Mouse (Mus musculus) mesoderm, embryonic 11.5 days (tissue): ENCODE results near the gene Tmem204.
"Not testable (repeated sequence)": the region's sequence is repeated elsewhere in the genome, so short reads cannot be mapped to it uniquely, and the experiment has no call there.

Experiments
- DNase-seq: peaks from one replicate; pipeline ENCODE4 v3.0.0-alpha.2; 2012; ENCODE audit warnings: low read depth, low spot score

Gene Tmem204

DNA sequence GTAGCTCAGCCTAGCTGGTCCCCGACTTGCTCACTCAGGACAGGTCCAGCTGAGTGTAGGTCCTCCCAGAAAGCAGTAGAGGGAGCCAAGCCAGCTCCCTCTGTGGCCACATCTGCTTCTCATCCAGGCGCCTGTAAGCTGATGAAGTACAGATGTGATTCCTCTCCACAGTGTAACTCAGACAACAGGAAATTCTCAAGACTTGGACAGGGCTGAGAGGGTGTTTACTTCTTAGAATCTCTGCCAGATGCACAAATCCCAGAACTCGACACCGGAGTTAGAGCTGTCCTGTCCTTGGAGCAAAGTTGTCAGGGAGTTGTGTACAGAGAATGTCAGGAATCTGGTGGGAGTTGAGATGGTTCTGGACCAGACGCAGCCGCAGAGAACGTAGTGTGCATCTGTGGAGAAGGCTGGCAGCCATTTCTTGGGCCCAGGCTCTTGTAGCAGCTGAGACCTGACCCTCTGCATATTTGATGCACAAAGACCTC, at the start of gene Tmem204:
Gene Tmem204 (minus strand): TSS at position 148 of the 488 bp plus-strand sequence.
- peak; percentile 88 for DNase-seq

DNA sequence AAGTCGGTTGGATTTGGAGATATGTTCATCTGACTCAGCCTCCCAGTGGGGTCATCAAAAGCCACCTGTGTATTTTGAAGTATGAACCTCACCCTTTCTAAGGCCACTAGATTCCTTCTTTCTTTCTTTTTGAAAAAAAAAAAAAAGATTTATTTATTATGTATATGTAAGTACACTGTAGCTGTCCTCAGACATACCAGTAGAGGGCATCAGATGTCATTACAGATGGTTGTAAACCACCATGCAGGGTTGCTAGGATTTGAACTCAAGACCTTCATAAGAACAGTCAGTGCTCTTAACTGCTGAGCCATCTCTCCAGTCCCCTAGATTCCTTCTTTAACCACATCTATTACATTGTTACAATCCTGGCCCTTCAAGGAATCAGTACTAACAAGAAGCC, 46.7 kb upstream of the Tmem204 start:
- no peak for DNase-seq

- no peak for DNase-seq
These were observed 44.3 kb upstream of the Tmem204 start for GRCm38 (mm10) chr17:25127681-25128080.

DNA sequence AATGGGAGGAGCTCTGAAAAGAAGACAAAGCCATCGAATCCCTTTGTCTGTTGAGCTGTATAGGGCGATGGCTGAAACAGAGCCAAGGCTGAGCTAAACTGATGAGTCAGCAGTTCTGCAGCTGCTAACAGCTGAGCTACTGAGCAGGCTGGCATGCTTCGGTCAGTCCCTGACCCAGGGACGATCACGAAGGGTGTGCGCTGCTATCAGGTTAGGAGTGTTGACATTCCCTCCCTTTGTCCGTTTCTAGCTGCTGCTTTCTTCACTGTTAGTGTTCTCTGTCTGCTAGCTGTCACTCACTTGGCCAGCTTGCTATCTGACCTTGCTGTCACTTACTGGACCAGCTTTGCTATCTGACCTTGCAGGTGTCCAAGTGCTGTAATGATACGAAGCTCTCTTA, 43.7 kb upstream of the Tmem204 start:
- no peak for DNase-seq

DNA sequence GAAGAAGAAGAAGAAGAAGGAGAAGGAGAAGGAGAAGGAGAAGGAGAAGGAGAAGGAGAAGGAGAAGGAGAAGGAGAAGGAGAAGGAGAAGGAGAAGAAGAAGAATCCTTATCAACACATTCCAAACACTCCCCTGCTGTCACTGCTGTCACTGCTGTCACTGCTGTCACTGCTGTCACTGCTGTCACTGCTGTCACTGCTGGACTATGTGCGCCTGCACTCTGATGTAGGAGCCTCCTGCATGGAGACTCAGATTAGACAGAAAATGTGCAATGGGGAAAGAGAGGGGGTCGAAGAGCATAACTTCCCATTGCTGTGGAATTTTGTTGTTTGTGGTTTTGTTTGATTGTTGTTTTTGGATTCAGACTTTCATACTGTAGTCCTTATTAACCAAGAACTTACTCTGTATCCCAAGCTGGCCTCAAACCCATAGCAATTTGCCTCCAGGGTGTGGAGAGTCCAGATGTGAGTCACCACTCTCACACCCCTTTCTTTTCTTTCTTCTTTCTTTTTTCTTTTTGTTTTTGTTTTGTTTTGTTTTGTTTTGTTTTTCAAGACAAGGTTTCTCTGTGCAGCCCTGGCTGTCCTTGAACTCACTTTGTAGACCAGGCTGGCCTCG, 42.2 kb upstream of the Tmem204 start:
- not testable (repeated sequence) for DNase-seq

GRCm38 (mm10) chr17:25123979-25124378, 40.6 kb upstream of the Tmem204 start:
- DNase-seq: no peak

GRCm38 (mm10) chr17:25120406-25120805, 37.0 kb upstream of the Tmem204 start, which contains the start of gene Ptx4:
Ptx4 (plus strand) TSS chr17:25120760.
- DNase-seq: no peak

GRCm38 (mm10) chr17:25117263-25117662, 33.9 kb upstream of the Tmem204 start:
- peak; percentile 50 for DNase-seq

DNA sequence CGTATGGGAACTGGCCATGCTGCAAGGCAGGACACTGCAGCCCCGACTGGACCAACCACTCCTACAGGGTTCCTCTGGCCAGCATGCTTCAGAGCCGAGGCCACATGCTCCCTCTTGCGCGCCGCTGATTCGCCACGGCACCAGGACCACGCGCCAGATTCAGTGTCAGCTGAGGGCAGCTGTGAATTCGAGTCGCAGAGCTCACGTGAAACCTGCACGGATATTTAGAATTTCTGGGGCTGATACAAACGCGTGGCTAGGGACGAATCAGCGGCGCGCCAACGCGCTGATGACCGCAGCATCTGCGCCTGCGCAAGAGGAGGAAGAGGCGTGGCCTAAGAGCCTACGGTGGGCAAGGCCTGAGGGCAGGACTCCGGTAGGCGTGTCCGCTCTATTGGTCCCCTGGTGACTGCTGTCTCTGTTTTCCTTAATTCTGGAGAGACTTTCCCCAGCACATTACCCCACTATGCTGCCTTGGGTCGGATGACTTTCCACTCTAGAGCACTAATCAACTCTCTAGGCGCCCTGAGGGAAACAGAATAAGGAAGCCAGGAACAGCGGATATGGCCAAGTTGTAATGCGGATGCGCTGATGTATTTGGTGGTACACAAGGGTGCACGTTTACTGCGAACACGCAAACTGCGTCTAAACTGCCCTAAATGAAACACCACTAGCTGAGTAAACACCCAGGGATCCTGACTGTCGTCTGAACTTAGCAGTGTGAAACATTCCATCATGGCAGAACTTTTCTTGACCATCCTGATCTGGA, 32.5 kb upstream of the Tmem204 start, which contains the start of gene Telo2:
Gene Telo2 (minus strand): TSS at position 304 of the 769 bp plus-strand sequence.
- DNase-seq: peak; percentile 95

DNA sequence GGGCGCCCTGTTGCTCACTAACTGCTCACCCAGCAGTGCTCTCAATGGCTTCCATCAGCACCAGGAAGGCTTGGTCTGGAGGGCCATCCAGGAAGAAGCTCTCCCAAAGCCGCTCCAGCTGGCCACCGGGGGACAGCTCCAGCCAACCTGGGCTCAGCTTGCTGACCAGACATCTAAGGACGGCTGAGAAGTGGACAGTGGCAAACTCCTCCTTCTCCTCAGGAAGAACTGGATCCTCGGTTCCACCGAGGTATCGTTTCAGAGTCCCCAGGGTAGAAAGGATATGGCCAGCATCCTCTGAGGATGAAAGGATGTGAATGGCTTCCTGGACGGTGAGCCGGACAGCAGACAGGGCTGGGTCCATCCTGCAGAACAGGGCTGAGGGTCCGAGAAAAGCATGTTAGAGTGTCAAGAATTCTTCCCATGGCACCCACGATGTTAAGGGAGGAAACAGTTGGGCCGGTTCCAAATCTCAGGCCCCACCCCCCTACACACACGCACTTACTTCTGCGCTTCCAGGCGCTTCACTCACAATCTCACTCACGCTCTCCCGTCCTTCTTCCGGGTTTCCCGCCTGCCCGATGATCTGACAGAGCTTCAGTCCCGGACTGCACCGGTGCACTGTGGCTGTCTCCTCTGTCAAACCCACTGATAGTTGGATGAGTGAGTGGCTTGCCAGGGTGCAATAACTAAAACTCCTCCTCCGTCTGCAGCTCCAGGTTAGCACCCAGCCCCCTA, 31.7 kb upstream of the Tmem204 start:
- DNase-seq: no peak

DNA sequence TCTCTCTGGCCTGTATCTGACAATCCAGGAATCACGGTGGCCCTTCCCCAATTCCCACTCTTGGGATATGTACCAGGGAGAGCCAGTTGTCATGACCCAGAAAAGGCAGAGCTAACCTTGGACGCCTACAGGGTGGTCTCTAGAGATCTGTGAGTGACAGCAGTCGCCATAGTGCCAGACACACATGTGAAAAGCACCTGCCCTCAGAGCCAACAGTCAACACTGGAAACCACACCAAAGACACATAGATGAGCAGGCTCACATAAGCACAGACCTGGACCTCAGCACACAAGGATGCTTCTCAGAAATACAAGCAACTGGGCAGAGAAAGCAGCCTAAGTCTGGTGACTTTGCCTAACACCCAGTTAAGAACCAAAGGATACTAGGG, 29.0 kb upstream of the Tmem204 start:
- no peak for DNase-seq

GRCm38 (mm10) chr17:25111739-25112422, 28.5 kb upstream of the Tmem204 start:
- DNase-seq: no peak

DNA sequence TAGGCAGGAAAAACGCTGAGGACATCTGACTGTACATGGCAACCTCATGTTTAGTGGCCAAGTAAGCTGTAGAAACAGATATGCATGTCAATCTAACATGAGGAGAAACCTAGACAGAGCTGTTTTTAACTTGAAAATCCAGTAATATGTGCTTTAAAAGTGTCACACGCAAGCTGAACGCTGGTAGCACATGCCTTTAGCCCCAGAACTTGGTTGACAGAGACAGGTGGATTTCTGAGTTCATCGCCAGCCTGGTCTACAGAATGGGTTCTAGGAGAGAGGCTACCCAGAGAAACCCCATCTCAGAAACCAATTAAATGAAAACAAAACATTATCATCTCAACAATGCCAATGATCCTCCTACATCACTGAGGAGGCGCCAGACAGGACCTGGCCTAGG, 27.8 kb upstream of the Tmem204 start:
- DNase-seq: no peak

GRCm38 (mm10) chr17:25110590-25110989, 27.2 kb upstream of the Tmem204 start:
- no peak for DNase-seq

- DNase-seq: peak; percentile 50
These were observed 26.2 kb upstream of the Tmem204 start for GRCm38 (mm10) chr17:25109578-25109977.

GRCm38 (mm10) chr17:25107786-25108185, 24.4 kb upstream of the Tmem204 start:
- no peak for DNase-seq

- no peak for DNase-seq
These were observed 17.9 kb upstream of the Tmem204 start for GRCm38 (mm10) chr17:25101338-25101737.

DNA sequence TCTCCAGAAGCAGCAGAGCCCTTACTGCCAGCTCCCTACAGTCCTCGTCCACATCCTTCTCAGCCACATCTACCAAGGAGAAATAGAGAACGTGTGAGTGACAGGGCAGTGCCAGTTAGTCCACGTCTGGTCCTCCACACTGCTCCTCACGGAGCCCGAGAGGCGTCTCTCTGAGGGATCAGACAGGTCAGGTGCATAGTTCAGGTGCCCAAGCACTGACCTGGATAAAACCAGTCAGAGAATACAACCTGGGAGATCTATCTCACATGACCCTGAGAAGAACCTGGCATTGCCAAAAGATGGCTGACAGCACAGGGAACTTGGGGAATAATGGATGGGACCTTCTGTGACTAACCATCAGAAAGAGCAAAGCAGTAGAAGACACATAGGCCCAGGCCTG, 16.7 kb upstream of the Tmem204 start:
- no peak for DNase-seq

DNA sequence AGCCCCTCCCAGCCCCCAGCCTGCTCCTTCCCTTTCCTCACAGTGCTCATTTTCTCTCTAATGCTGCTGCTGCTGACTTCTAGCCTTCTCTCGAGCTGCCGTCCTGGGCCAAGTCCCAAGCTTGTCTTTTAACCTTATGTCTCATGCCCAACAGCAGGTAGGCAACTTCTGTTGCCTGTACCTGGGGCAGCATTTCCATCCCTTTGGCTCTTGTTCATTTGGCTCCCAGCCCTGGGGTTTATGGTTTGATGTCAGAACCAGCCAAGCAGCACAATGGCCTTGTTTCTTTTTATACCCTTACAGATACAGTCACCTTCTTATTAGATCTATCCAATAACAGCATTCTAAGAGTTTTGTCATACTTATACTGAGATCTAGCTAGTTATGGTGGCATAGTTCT, 12.8 kb upstream of the Tmem204 start:
- no peak for DNase-seq

- DNase-seq: no peak
These were observed 7.1 kb upstream of the Tmem204 start for GRCm38 (mm10) chr17:25090450-25090849.

GRCm38 (mm10) chr17:25089158-25089557, 5.8 kb upstream of the Tmem204 start:
- no peak for DNase-seq

DNA sequence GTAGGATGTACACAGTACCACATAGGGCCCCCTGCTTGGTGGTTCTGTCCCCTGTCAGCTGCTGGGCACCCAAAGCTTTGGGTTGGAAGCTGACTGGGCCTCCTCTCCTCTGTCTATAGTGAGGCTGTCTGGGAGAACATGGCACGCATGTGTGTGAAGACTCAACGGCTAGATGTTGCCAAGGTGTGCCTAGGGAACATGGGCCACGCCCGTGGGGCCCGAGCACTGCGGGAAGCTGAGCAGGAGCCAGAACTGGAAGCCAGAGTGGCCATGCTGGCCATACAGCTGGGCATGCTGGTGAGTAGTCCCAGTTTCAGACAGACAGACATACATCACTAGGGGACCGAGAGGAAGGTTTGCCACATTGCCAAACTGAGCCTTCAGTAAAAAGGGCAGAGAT, 3.3 kb upstream of the Tmem204 start:
- no peak for DNase-seq
